Mouse (Mus musculus) CD8-positive naive resting alpha-beta T cell, adult 2 months (primary cell): ENCODE measurements at regions not wholly inside any gene's neighbourhood (a gene's known extent, or its start where the extent isn't known, plus 50 kb on each side); places are given as distances from the start of the nearest gene placed in this dataset.

Experiments
- DNase-seq, 2 experiments: peaks; one replicate each; pipeline ENCODE4 v3.0.0; 2022; ENCODE audit warnings: low read depth in 2 of 2, low spot score in 2 of 2

DNA sequence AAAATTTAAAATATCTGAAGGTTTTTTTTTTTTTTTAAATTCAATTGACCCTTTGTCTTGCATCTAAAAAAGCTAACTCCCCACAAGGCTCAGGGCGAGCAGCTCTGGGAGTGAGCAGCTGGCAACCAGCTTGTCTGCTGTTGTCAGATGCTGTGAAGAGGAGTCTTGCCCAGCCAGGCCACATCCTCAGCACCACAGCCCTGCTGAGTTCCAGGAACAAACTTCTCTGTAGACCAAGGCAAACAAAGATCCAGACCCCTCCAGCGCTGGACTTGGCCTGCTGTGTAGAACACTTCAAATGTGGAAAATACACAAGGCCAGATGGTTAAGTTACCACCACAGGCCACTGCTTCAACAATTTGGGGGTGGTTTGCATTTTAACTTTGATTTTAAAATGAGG lies 192.7 kb downstream of the Thbs2 start:
- DNase-seq = no peak

DNA sequence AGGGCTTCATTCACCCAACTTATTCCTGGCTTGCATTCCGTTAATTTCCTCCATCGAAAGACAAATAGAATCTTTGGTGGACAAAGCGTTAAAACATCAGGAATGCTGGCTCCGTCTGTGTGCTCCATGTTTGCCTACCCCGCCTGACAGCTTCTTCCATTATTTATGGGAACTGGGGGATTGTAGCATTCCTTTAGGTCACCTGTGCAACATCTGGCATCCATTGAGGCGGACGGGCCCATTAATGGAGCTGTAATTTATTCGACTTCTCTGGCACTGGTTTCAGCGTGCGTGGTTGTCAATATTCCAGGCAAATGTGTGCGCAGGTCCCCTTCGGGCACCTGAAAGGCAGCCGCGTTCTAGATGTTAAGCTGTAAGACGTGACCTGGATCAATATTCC lies 196.9 kb downstream of the Thbs2 start:
- DNase-seq = no peak

DNA sequence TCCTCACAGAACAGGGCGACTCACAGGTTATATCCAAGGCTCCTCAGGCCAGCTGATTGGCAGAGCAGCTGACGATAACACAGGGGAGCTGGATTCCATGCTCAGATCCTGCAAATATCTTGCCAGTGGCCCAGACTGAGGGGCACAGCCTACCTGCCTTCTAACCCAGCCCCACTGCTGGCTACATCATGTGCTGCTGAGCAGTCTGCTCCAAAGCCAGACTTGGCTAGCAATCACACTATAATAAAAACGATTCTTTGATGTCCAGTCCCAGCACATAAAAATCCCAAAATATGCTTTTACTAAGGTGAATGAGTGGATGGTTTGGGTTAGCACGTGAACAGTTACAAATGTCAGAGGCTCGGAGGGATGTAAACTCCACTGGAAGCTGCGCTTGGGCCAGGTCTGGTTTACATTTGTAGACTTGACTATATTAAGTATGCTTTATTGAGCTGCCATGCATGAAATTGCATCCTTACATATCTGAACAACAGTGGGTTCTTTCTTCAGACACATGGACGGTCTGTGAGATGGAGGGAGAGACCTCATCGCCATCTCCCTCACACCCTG lies 200.2 kb downstream of the Thbs2 start:
- DNase-seq = no peak

DNA sequence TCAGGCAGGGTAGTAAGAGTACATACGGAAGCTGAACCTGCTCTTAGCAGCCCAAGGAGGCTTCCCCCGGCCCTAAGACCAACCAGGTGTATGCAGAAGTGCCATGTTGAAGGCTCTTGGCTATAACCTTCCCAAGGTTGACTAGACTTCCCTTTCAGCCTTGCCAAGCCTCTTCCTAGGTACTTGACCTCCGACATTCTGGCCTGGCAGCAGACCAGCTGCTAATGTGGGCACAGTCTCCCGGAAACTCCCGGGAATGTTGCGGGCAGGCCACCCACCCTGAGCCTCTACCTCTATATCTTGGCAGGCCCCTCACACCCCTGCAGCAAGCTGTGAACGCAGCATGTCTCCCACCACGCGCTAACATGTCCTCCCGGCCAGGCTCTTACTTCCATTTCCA lies 201.1 kb downstream of the Thbs2 start:
- DNase-seq = no peak

DNA sequence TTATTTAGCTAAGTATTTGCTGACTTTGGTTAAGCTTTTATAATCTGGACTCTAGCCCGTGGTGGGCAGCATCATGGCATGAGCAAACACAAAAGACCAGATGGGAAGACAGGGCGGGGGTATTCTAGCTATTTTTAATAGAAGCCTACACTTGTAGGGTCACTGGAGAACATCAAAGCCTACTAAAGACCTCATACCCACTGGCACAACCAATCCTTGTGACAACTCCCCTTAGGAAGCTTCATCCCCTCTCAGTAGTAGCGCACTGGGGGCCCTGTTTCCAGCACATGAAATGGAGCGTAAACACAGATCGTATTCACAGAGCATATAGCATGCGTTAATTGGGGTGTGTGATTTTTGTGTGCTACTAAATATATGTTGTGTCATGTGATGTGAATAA lies 202.4 kb downstream of the Smoc2 start:
- no peak for DNase-seq

DNA sequence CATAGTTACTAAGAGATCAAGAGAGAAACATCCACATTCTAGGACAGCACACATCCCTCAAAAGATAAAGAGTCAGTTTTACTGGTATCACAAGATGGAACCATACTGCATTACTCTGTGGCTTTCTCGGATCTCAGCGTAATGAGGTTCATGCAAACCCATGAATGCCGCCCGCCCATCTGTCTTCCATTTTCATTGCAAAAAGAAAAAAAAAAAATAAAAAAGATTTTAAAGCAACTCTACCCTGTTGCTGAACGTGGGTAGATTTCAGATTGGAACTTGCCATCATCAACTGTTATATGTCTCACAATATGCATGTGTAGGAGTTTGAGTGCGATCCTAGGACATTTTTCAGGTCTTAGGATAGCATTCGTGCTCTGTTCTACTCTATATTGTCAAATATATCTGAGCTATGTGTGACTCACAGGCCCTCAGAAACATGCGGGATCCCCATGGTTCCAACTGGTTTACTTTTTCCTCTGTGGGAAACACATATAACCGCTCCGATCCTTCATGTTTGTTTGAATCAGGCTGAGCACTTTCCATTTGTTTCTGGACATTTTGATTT lies 199.7 kb downstream of the Smoc2 start:
- no peak for DNase-seq

DNA sequence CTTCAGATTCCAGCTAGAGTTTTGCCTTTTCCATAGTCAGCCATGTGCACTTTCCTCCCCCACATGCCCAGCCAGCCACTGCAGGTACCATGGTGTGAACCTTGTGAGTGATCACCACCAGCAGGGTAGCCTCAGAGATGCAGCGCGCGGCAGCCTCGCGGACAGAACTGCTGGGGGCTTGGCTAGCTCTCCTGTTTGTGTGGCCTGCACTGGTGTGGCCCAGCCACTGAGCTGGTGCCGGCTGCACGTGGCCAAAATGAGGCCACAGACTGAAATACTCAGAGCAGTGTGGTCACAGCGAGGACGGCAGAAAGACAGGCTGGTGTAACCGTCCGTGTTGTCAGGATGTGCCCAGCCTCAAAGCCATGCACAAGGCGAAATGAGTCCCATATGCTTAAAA lies 197.4 kb downstream of the Smoc2 start:
- no peak for DNase-seq

DNA sequence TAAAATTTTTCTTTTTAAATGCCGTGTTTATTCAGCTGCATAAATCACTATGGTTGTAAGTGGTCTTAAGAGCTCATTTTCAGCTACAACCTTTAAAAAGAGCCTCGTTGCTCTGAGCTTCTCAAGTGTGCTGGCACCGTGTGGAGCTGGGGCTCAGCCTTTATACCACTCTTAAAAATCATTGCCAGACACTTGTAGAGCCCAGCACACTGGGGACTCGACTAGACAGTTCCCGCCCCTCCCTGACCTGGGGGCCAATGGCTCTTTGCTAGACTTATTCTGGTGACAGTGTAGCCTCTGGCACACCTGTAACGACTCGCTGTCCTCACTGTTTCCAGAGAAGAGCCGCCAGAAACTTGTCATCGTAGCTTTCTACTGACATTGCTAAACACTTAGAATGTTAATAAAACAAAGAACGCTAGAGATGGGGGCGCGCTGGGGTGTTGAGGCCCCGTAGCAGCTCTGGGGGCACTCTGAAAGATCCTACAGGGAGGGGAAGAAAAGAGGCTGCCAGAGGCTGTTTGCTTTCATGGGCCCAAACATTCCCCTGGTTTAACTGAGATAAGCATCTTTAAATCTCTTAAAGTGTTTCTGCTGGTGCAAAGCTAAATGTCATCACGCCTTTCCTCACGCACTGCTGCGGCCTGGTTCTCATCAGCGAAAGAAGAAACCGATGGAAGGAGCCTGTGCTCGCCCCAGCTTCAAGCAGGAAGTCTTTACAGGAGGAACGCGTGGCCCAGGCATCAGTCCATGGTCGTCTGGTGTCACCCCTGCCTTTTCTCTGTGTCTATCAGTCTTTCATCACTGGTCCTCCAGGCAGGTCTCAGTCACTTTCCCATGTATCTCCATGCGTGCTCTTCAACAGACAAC lies 196.7 kb downstream of the Smoc2 start:
- no peak for DNase-seq

DNA sequence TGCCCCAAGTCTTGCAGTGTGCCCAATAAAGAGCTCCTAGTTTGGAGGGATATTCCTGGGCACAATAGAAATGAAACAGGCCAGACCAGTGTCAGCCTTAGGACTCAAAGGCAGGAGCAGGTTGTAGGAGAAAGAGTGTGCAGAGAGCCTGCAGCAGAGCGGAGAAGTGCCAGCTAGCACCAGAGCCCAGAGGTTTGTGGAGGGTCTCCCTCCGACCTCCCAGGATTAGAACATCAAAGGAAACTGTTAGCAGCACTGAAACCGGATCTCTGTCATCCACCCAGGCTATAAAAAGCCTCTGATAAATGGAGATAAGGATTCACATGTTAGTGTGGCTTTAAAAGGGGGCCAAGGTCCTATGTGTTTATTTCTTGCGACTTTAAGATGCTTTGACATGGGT lies 196.0 kb downstream of the Smoc2 start:
- no peak for DNase-seq

DNA sequence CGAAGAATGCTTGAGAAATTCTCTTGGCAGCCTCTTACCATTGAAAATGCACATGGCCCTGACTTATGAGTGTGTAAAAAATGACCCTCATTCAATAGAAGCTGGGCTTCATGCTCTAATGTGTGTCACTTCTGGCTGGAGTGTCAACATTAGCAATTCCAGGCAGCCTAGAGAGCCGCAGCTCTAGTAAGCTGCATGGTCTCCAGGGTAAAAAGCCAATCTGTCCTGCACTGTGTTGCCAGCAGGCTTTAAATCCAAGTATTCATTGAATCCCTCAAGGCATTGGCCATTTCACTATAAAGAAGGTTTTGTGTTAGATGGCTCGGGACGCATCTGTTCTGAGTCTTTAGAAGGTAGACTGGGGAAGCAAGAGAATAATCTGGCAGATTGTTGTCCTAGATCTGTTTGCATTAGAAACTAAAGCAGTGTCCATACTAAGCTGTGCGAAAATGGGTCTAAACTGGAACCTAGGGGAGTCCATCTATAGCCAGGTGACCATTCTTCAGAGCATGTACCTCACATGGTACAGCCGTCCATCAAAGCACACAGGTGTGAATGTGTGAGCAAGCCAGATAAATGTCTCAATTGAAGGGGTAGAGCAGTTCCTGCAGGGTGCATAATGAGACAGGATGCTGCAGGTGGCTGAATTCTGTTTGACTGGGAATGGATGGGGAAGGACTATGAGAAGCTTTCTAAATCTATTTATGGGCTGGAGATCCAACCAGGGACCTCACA lies 189.6 kb downstream of the Smoc2 start:
- DNase-seq = no peak

DNA sequence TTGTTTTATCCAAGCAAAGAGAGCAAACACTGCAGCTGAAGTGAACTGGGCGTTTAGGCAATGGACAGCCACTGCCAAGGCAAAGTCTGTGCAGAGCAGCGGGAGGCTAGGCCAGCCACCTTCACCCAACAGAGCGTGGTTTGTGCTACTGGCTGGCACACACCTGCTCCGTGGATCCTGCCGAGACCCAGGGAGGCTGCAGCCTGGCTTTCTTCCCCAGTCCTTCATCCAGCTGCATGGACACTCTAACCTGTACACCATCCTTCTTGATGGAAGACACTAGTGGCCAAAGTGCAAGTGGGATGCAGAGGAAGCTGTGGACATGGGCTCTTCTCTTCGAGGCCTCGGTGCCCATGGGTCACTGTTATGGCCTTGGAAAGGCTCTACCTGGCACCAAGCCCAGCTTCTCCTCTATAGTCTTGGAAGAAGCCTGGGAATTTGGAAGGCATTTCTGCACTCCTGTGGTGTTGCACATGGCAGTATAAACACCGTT lies 176.0 kb downstream of the Smoc2 start:
- DNase-seq = no peak
